Mouse (Mus musculus) intestine, embryonic 15.5 days (tissue): Measurements from ENCODE around the gene Ugt1a5. TPM values are rescaled to one million over a fixed set of nuclear protein-coding genes. Genes with fewer than 3 reads are reported as not detected.

Source experiments
- ATAC-seq: fragments of 200-750 bp; cut with Nextera tagmentation; 2 replicates; pipeline ENCODE4 v1.8.0; 2017; ENCODE audit warnings: moderate TSS enrichment, moderate library complexity
- H3K27ac ChIP-seq: fragments of 300-500 bp; sonication (generic); 2 replicates; pipeline ENCODE4 v1.5.1; 2015; ENCODE audit warnings: mild to moderate bottlenecking, inconsistent platforms
- H3K27me3 ChIP-seq: fragments of 300-500 bp; sonication (generic); replicated peaks from 2 replicates; pipeline ENCODE4 v1.6.1; 2015; ENCODE audit warnings: inconsistent platforms
- H3K36me3 ChIP-seq: fragments of 300-500 bp; sonication (generic); 2 replicates; pipeline ENCODE4 v1.6.1; 2015; ENCODE audit warnings: inconsistent platforms
- H3K4me1 ChIP-seq: fragments of 300-500 bp; sonication (generic); replicated peaks from 2 replicates; pipeline ENCODE4 v1.6.1; 2015; ENCODE audit warnings: inconsistent platforms
- H3K4me2 ChIP-seq: fragments of 300-500 bp; sonication (generic); replicated peaks from 2 replicates; pipeline ENCODE4 v1.6.1; 2015; ENCODE audit warnings: mild to moderate bottlenecking, inconsistent platforms
- H3K4me3 ChIP-seq: fragments of 300-500 bp; sonication (generic); replicated peaks from 2 replicates; pipeline ENCODE4 v1.5.1; 2015; ENCODE audit warnings: inconsistent platforms
- H3K9ac ChIP-seq: fragments of 300-500 bp; sonication (generic); 2 replicates; pipeline ENCODE4 v1.6.1; 2015; ENCODE audit warnings: inconsistent platforms
- H3K9me3 ChIP-seq: fragments of 300-500 bp; sonication (generic); 2 replicates; pipeline ENCODE4 v1.6.1; 2016; ENCODE audit warnings: inconsistent platforms
- WGBS: fragments of 180-500 bp; shearing (Covaris S2); methylation state at CpG from one replicate; pipeline ENCODE4 v1.1.7; 2015; 5-methylcytosine and 5-hydroxymethylcytosine counted together
- polyA plus RNA-seq: library from polyadenylated mRNA; unstranded; fragments of >200 nt; fragmentation: Nextera tagmentation; extraction: Ambion mirVana; gene quantifications from 2 replicates; pipeline ENCODE4 v1.2.1, GENCODE M21; 2015

Gene Ugt1a5
- polyA plus RNA-seq, 1 experiment from 2014 or later: not detected

DNA sequence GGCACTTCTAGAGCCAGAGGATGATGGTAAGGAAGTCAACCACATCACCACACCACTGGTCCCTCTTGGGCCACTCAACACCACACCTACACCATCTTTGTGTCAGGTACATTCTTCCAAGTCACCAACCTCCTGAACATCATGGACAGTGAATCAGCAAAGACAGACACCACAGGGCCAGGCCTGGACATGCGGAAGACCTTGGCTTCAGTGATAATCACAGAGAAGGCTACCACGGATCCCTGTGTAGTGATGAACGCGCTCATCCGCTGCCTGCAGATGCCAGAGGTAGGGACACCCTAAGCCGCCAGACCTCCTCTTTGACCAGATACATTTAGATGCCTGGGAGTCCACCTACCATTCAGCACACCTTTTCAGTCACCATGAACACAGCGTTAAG, 62.3 kb downstream of the Ugt1a5 start:
- Histone ChIP-seq H3K27me3 (no peaks in the 10 kb centered on the region), H3K4me2 (no peak overlapping the region), H3K4me3 (no peak overlapping the region), H3K4me1 (no peaks in the 10 kb centered on the region), H3K9me3 (peaks cover 34% of the 10 kb centered on the region; the same call in 1 of the 2 replicates), H3K27ac (no peak overlapping the region), H3K36me3 (no peaks in the 10 kb centered on the region), H3K9ac (no peak overlapping the region)
- WGBS: 71% methylated on average over 7 of the region's 7 CpGs
- ATAC-seq: no peak

DNA sequence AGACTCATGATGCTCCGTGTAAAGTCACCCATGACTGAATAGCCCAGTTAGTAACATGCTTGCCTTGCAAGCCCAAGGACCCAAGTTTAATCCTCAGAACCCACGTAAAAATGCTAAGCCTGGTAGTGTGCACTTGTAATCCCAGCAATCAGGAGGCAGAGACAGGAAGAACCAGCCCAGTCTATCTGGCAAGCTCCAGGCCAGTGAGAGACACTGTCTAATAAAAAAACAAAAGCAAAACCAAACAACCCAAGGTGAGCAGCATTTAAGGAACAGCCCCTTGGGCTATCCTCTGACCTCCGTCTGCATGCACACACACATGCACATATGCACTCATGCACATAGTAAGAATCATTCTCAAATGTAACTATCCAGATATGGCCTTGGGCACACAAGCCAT, 63.8 kb downstream of the Ugt1a5 start:
- Histone ChIP-seq H3K27ac (no peak overlapping the region), H3K9ac (no peak overlapping the region), H3K4me1 (no peaks in the 10 kb centered on the region), H3K27me3 (no peaks in the 10 kb centered on the region), H3K9me3 (peaks cover 38% of the 10 kb centered on the region; the same call in 1 of the 2 replicates), H3K4me2 (no peak overlapping the region), H3K36me3 (no peaks in the 10 kb centered on the region), H3K4me3 (no peak overlapping the region)
- no peak for ATAC-seq
- 77% methylated on average over 3 of the region's 3 CpGs for WGBS

DNA sequence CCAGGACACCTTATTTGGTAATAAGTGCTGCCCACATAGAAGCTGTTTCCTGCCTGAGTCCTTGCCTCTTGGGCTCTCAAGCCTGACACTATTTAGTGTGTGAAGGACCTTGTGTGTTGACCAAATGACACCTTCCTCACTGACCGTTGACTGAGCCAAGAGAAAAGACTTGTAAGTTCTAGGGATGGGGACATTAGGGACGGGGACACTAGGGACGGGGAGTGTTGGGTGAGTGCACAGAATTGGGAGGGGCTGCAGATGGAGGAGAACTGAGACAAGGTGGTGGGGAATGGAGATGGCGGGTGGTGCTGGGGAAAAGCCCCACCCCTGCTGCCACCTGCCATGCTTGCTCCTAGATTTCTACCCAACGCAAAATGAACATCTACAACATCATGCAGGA, 64.2 kb downstream of the Ugt1a5 start:
- ATAC-seq: no peak
- Histone ChIP-seq H3K36me3 (no peaks in the 10 kb centered on the region), H3K9me3 (peaks cover 42% of the 10 kb centered on the region), H3K4me1 (no peaks in the 10 kb centered on the region), H3K9ac (no peak overlapping the region), H3K4me2 (no peak overlapping the region), H3K27ac (no peak overlapping the region), H3K27me3 (no peaks in the 10 kb centered on the region), H3K4me3 (no peak overlapping the region)
- 85% methylated on average over 5 of the region's 5 CpGs for WGBS

DNA sequence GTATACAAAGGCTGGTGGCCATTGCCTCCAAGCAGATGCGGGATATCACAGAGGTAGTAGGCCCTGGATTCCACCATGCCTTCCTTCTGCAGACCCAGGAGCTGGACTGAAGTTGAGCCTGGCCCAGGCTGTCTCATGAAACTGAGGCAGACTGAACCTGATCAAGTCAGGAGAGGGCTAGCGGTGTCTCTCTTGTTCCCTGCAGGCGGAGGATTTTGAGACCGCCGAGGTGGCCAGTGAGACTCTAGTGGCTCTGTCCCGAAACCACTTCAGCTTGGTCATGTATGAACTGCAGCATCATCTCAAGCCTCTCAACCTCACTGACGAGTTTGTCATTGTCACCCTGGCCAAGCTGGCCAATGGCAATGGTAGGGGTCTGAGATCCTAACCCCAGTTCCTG, 64.6 kb downstream of the Ugt1a5 start:
- Histone ChIP-seq H3K36me3 (no peaks in the 10 kb centered on the region), H3K27ac (no peak overlapping the region), H3K4me1 (no peaks in the 10 kb centered on the region), H3K9ac (no peak overlapping the region), H3K4me2 (no peak overlapping the region), H3K27me3 (no peaks in the 10 kb centered on the region), H3K9me3 (peaks cover 45% of the 10 kb centered on the region), H3K4me3 (no peak overlapping the region)
- no peak for ATAC-seq
- WGBS: 72% methylated on average over 7 of the region's 7 CpGs

DNA sequence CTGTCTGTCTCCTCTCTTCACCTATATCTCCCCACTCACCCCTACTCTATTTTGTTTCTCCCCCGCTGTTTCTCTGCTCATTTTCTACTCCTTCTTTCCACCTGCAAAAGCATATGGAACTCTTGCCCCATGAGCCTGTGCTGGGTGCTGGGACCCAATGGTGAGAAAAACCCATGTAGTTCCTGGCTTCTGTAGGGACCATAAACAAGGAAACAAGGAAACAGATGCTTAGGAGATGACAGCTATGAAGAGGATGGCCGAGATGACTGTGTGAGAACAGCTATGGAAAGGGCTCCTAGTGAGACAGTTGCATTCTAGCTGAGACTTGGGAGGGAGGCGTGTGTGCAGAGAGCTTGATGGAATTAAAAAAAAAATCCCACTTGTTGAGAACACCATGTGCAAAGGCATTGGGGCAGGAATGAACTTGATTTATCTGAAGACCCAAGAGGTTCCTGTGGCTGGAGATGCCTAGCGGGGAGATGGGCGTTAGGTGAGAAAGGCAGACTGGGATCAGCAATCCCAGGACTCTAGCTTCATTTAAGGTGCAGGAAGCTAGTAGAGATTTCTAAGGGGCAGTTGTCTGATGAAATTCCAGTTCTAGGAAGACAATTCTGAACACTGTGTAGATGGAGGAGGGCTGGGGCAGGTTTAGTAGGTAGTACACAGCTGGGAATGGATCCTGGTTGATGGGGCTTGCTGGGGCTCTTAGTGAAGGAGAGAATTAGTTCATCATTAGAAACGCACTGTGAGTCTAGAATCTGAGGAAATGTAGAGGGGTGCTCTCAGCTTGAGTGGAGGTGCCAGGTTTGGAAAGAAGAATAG, 65.4 kb downstream of the Ugt1a5 start:
- Histone ChIP-seq H3K9me3 (peaks cover 43% of the 10 kb centered on the region), H3K4me3 (no peak overlapping the region), H3K27me3 (no peaks in the 10 kb centered on the region), H3K9ac (no peak overlapping the region), H3K4me1 (no peaks in the 10 kb centered on the region), H3K36me3 (no peaks in the 10 kb centered on the region), H3K4me2 (no peak overlapping the region), H3K27ac (no peak overlapping the region)
- WGBS: 77% methylated on average over 6 of the region's 6 CpGs
- no peak for ATAC-seq

DNA sequence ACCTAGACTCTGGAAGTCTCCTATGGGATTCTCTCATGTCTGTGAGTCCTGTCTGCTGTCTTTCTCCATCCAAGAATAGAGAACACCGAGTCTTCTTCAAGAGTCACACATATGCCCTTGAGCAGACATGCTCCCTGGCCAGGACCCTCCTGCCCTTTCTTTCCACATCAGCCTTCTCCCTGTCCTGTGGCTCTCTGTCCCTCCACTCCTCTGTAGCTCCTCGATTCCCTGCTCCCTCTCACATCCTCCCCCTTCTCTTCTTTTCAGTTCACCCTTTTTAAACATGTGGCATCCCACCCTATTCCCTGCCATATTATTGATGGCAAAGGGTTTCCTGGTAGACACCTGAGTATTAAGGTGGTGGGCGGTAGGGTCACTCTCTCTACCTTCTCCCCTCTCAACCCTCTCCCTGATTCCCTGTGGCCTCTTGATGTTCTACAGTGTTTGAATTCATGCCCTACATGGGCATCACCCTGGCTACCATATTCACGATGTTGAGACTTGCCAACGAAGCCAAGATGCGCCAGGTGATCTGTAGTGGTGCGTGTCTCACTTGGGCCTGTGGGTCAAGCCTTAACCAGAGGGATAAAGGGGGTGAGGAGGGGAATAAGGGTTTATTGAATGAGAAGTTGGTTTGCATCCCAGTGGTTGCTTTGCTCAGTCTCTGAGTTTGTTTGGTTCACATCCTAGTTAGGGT, 66.1 kb downstream of the Ugt1a5 start:
- no peak overlapping the region for H3K4me3 ChIP-seq
- no peaks in the 10 kb centered on the region for H3K4me1 ChIP-seq
- no peak overlapping the region for H3K9ac ChIP-seq
- H3K9me3 ChIP-seq: peaks cover 35% of the 10 kb centered on the region
- no peak overlapping the region for H3K4me2 ChIP-seq
- H3K36me3 ChIP-seq: no peaks in the 10 kb centered on the region
- H3K27me3 ChIP-seq: no peaks in the 10 kb centered on the region
- 68% methylated on average over 7 of the region's 7 CpGs for WGBS
- no peak overlapping the region for H3K27ac ChIP-seq
- ATAC-seq: no peak

DNA sequence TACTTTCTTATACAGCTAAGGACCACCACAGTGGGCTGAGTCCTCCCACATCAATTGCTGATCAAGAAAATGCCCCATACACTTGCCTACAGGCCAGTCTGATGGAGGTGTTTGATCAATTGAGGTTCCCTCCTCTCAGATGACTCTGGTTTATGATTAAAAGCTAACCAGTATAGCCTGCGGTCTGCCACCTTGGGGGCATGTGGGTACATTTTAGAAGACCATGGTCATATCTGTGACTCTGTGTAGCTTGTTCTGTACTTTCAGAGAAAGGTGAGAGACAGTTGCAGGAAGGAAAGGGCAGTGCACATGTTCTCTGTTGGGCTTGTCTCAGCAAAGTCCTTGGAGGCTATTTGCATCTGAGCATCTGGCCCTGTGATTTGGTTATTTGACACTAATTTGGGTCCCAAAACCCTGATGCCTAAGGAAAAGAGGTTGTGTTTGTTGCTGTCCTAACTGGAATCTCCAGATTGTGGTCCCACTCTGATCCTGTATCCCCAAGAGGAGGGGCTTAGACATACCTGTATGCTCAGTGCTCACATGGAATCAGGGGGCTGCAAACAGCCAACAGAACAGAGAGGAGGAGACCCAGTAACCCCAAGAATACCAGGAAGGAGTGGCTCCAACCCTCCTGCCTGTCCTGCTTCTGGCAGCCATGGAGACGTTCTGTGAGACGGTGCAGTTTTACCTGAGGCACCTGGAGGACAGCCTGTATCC, 67.0 kb downstream of the Ugt1a5 start:
- Histone ChIP-seq H3K4me1 (no peaks in the 10 kb centered on the region), H3K9ac (no peak overlapping the region), H3K27me3 (no peaks in the 10 kb centered on the region), H3K27ac (no peak overlapping the region), H3K4me3 (no peak overlapping the region), H3K9me3 (peaks cover 32% of the 10 kb centered on the region), H3K36me3 (no peaks in the 10 kb centered on the region), H3K4me2 (no peak overlapping the region)
- WGBS: 52% methylated on average over 3 of the region's 3 CpGs
- ATAC-seq: no peak

DNA sequence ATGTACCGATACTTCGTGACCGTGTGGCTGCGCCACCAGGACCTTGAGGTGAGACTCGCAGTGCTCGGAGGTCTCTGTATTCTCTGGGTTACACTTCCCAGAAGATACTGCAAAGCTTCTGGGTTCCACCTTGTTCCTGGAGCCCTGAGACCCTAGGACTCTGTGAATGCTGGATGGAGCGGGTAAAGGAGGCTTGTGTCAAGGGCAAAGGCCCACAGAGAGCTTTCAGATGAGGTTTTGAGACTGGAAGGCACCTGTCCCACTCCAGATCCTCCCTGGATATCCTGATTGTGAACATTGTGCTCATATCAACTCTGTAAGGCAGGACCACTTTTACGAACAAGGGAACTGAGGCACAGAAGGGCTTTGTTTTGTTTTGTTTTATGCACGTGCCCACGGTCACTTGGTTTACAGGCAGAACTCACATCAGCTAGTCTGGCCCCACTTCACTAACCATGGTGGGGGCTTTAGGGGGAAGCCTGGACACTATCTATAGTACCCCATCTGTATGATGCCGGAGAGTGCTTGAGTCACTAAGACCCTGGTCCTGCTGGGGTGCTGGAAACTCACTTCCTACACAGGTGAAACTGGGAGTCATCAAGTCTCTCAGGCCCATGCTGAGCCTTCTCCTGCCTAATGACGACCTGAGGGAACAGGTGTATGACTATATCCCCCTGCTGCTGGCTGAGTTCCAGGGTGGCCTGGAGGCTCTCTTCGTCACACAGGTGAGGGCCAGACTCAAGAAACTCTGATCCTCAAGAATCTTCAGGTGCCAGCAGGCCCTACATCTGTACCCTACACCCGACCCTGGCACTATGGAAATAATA, 67.8 kb downstream of the Ugt1a5 start:
- Histone ChIP-seq H3K9ac (no peak overlapping the region), H3K9me3 (peaks cover 35% of the 10 kb centered on the region), H3K36me3 (no peaks in the 10 kb centered on the region), H3K4me2 (no peak overlapping the region), H3K4me1 (no peaks in the 10 kb centered on the region), H3K27me3 (no peaks in the 10 kb centered on the region), H3K4me3 (no peak overlapping the region), H3K27ac (no peak overlapping the region)
- no peak for ATAC-seq
- WGBS: 68% methylated on average over 14 of the region's 14 CpGs

DNA sequence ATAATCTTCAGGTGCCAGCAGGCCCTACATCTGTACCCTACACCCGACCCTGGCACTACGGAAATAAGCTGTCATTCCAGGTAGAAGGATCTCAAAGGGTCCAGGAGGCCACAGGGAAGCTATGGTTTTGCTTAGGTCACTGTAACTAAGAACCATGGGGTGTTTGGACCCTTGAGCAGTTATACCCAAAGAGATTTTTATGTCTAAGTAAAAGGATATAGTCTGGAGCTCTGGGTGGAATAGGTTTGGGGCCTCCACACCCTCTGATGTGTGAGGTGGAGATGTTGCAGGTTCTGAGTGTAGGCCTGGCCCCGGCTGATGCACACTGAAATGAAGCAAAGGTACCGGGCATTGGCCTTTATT, 68.4 kb downstream of the Ugt1a5 start:
- Histone ChIP-seq H3K9me3 (peaks cover 36% of the 10 kb centered on the region), H3K9ac (no peak overlapping the region)

DNA sequence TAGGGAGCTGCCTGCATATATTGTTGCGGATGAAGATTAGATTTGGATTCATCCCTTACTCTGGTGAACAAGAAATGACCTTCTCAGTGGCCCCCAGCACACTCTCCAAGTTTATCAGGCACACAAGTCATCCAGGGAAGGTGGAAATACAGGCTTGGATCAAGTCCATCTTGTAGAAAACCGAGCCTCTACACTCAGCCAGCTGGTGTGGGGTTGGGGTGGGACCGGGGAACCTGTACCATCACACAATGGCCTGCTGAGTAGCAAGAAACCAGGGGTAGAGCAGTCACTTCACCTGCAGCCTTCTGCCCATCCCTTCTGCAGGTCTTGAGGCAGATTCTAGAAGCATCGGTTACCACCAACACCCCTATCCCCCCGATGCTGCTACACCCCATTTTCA, 68.8 kb downstream of the Ugt1a5 start:
- Histone ChIP-seq H3K4me3 (no peak overlapping the region), H3K27ac (no peak overlapping the region), H3K9me3 (peaks cover 34% of the 10 kb centered on the region), H3K9ac (no peak overlapping the region), H3K4me1 (no peaks in the 10 kb centered on the region), H3K4me2 (no peak overlapping the region), H3K27me3 (no peaks in the 10 kb centered on the region), H3K36me3 (no peaks in the 10 kb centered on the region)
- 42% methylated on average over 5 of the region's 5 CpGs for WGBS
- no peak for ATAC-seq

More for the DNA sequence above, 68.4 kb downstream of the Ugt1a5 start:
- no peaks in the 10 kb centered on the region for H3K36me3 ChIP-seq
- 65% methylated on average over 4 of the region's 4 CpGs for WGBS
- no peak for ATAC-seq
- H3K4me2 ChIP-seq: no peak overlapping the region
- no peak overlapping the region for H3K4me3 ChIP-seq
- H3K27me3 ChIP-seq: no peaks in the 10 kb centered on the region
- no peaks in the 10 kb centered on the region for H3K4me1 ChIP-seq
- H3K27ac ChIP-seq: no peak overlapping the region

DNA sequence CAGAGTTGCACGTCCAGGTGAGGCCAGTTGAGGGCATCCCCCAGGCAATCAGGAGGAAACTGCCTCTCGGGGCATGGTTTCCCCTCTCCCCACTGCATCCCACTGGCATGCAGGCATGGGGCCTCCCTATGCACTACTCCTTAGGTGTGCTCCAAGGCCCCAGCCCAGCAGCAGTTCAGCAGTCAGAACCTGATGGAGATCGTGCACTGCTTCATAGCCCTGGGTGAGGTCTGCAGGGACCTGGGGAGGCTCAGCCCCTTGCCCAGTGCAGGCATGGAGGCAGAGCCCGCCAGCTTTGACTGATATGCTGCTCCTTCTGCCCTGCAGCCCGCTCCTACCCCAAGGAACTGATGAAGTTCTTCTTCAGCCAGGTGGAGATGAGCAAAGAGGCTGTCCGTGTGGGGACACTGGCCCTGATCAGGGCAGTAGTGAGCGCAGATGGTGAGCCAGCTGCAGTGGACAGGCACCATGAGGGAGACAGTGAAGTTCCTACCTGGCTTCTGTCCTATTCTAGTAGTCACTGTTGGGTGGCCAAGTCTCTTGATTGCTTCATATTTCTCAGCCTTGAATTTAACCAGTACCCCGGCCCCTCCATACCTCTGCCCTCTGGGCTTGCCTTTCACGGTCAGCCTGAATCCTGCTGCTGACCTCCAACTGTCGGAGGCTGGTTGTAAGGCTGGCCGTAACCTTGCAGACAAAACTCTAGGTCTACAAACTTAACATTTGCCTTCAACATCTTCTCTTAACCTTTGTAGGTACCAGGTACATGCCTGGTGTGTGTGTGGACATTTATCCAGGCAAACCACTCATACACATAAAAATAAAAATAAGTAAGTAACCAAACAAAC, 69.5 kb downstream of the Ugt1a5 start:
- H3K27me3 ChIP-seq: no peaks in the 10 kb centered on the region
- H3K4me1 ChIP-seq: no peaks in the 10 kb centered on the region
- H3K4me3 ChIP-seq: no peak overlapping the region
- no peak overlapping the region for H3K4me2 ChIP-seq
- no peaks in the 10 kb centered on the region for H3K36me3 ChIP-seq
- H3K27ac ChIP-seq: no peak overlapping the region
- 63% methylated on average over 11 of the region's 11 CpGs for WGBS
- no peak overlapping the region for H3K9ac ChIP-seq
- peaks cover 38% of the 10 kb centered on the region for H3K9me3 ChIP-seq
- no peak for ATAC-seq
